Mouse (Mus musculus) megakaryocyte-erythroid progenitor cell, adult 5 weeks (primary cell): ENCODE data around the gene Nbdy. TPM values are rescaled to one million over a fixed set of nuclear protein-coding genes. Genes with fewer than 3 reads are reported as not detected.

Source experiments
- polyA plus RNA-seq: library from polyadenylated mRNA; stranded (reverse); fragments of >175 nt; gene quantifications from 2 replicates; pipeline ENCODE4 v1.2.3, GENCODE M21; 2012

Nbdy gene
- polyA plus RNA-seq = 51.7 and 61.6 TPM in 2 replicates

DNA sequence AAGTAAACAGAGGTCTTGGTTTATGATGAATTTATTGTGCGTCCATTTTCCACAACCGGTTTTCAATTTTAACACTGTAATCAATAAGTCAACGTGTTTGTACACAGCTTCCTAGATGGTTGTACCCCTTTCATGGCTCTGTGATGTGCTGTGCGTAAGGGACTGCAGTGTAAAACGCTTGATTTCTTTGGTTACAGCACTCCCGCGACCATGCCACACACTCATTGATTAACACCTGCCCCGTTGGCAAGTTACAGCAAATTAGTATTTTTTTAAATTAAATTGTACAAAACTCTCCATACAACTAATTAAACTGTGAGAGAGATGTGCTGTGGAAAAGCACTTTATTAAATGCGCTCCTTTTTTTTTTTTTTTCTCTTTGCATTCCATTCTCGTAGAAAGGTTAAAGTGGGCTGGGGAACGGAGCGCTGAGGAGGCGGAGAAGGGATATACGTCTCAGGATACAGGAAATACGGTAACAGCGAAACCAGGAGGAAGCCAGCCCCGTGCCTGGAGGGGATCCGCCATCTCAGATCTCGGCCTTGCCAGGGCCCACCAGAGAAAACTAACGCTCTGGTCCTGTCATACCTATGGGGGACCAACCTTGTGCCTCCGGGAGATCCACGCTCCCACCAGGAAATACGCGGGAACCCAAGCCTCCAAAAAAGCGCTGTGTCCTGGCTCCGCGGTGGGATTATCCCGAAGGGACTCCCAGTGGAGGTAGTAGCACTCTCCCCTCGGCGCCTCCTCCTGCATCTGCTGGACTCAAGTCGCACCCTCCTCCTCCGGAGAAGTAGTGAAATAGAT lies at the start of gene Nbdy:
Gene Nbdy (plus strand): TSS at position 481 of the 807 bp plus-strand sequence.

DNA sequence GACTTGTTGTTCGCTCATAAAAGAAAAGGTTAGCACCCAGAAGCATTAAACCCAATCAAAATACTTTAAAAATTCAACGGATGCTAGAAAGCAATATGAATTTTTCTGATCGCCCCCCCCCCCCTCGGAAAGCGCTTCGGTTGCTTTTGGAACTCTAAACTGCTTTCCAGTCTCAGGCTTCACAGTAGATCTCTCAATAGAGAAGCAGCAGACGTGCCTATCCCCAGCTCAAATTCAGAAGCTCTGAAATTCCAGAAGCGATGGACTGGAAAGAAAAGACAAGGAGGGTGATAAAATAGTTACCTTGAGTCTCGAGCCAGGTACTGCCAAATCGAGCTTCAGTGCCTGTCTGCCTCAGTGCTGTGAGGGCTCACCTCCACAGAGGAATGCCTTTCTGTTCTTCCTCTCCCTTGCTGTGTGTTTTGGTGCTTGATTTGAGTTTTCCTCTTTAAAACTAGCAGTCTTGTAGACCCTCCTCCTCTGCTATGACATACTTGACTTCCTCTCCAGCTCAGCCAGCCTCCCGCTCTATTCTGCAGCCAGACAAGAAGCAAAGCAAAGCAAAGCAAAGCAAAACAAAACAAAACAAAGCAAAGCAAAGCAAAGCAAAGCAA lies 27.5 kb upstream of the Nbdy start, which contains the start of gene Kctd12b:
Gene Kctd12b (minus strand): TSS at position 610 of the 614 bp plus-strand sequence.

Other genes with a start within 250 kb of the Nbdy start
- 68.4 and 69.0 TPM in 2 replicates for gene Ubqln2, start 225.4 kb upstream of the Nbdy start, polyA plus RNA-seq
- not detected in 2 replicates for gene Cypt3, start 165.0 kb upstream of the Nbdy start, polyA plus RNA-seq
- 0.03 and 0.05 TPM in 2 replicates for gene Kctd12b, start 27.2 kb upstream of the Nbdy start, polyA plus RNA-seq
- not detected in 2 replicates for gene Spin2c, start 108.6 kb downstream of the Nbdy start, polyA plus RNA-seq